8 mouse cellular contexts compared by ENCODE assay signal in genomic region chr7:4792278-4793212, GRCm38 (mm10). TPM values are rescaled to one million over a fixed set of nuclear protein-coding genes. Genes with fewer than 3 reads are reported as not detected.
DNase-seq lines count a peak whose midpoint lies in the region; ATAC-seq lines count a peak whose summit lies in the region.

Gene Rpl28 (plus strand): TSS chr7:4792874.

- peaks cover 24% of the 10 kb centered on the region for H3K27me3 ChIP-seq in hindbrain, embryonic 13.5 days

- peak within 1 kb of the TSS; percentile 85 for H3K4me3 ChIP-seq in hindbrain, embryonic 13.5 days

- peak within 1 kb of the TSS; percentile 89 for H3K4me2 ChIP-seq in hindbrain, embryonic 13.5 days

- H3K9ac ChIP-seq in hindbrain, embryonic 13.5 days = peak within 1 kb of the TSS; percentile 91

- 2% methylated on average over 54 of the region's 54 CpGs for WGBS in hindbrain, embryonic 13.5 days

- H3K4me1 ChIP-seq in hindbrain, embryonic 13.5 days (replicated peaks) = peaks cover 28% of the 10 kb centered on the region

- ATAC-seq in hindbrain, embryonic 13.5 days (ENCODE audit: low FRiP score) = peak; percentile 90

- H3K9me3 ChIP-seq in hindbrain, embryonic 13.5 days = no peaks in the 10 kb centered on the region

- peak; percentile 99 for DNase-seq in NIH3T3 (ENCODE audit: low read depth)
- DNase-seq in cerebellum, postnatal 10 days = peak; percentile 96 to 97
- peak; percentile 92 to 93 for DNase-seq in frontal cortex, postnatal 14 days (ENCODE audit: low spot score in 2 of 2)
- peak; percentile 86 to 89 for DNase-seq in layer of hippocampus, postnatal 25 days (ENCODE audit: extremely low spot score in 1 of 2, low spot score in 1 of 2)
- DNase-seq in lung, postnatal 25 days (ENCODE audit: low spot score) = peak; percentile 97
- DNase-seq in retina, embryonic 14.5 days (ENCODE audit: low spot score) = peak; percentile 98
- DNase-seq in thymus, postnatal 4 days = peak; percentile 92

- H3K36me3 ChIP-seq in hindbrain, embryonic 13.5 days = peaks cover 36% of the 10 kb centered on the region

- peak within 1 kb of the TSS; percentile 92 for H3K27ac ChIP-seq in hindbrain, embryonic 13.5 days

RNA-seq across cellular contexts. Expression of gene Rpl28, which starts in this region (rescaled TPM):
- polyA plus RNA-seq in hindbrain, embryonic 13.5 days (2015; fragmentation: Nextera tagmentation; extraction: Ambion mirVana) = 239 and 250 TPM in 2 replicates
- 100 to 1,000 TPM; 484 to 506 TPM for total RNA-seq in layer of hippocampus, postnatal 25 days (2021)

Comparison
In these comparisons a context has a peak if more than half of its experiments do, and no peak if none do; other contexts are left out.
1. Peak in every context shown above with its lines: DNase-seq, ATAC-seq, H3K4me3 ChIP-seq and H3K27ac ChIP-seq.